Mouse (Mus musculus): Measurements from ENCODE around the gene Mkrn2os. TPM values are rescaled to one million over a fixed set of nuclear protein-coding genes. Genes with fewer than 3 reads are reported as not detected.
A peak's percentile ranks its signal among the peaks of the same experiment; 100 is the strongest.
"Not testable (repeated sequence)": the region's sequence is repeated elsewhere in the genome, so short reads cannot be mapped to it uniquely, and the experiment has no call there.

Gene Mkrn2os
- 0.23 TPM in 1 of 2 replicates, not detected in the other for polyA plus RNA-seq (2012; rRNA removed)

DNA sequence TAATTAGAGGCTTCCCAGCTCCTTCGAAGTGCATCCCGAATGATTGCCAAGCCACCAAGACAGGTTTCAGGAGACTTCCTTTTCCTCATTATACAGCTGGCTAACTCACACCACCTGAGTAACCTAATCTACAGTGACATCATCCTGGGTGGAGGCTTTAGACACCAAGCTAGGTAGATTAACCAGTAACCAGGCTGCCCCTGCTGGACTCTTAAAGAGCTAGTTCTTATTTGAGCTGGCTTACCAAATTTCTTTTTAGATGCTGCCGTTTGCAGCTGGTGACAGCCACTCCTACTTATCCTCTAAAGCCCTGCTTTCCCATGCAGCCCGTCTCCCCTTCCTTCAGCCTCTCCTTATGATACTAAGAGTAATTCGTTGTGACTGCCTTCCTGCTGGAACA is at the start of gene Mkrn2os:
Gene Mkrn2os (minus strand): TSS at position 119 of the 400 bp plus-strand sequence.
- Histone ChIP-seq H3K27ac (ENCODE audit: insufficient read depth, low read length) (no peak within 1 kb of the TSS), H3K4me1 (ENCODE audit: control insufficient read depth, insufficient read depth, low read length) (no peaks in the 10 kb centered on the region), H3K4me3 (ENCODE audit: insufficient read depth, low read length) (no peak within 1 kb of the TSS)
- no peak for TF ChIP-seq CTCF (IDR thresholded peaks at IDR 0.05; ENCODE audit: extremely low read depth, insufficient read depth, low read length)
- no peak for TF ChIP-seq POLR2A (IDR thresholded peaks at IDR 0.05; ENCODE audit: extremely low read depth, insufficient read depth, low read length)

DNA sequence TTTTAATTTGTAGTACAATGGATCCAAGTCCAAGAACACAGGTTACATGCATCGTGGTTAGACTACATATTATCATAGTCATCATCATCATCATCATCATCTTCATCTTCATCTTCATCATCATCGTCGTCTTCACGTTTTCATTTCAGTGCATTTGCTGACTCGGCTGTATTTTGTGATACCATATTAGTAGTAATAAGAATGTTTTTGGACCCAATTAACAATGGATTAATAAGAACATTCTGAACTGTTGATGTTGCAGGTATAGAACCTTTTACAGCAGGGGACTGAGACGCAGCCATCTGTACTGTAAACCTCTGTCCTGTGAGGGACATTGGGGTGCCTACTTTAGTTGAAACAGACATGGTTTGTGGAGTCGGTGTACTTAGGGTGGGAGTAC is 45.8 kb upstream of the Mkrn2os start:
- not testable (repeated sequence) for H3K27ac ChIP-seq (ENCODE audit: insufficient read depth, low read length)

DNA sequence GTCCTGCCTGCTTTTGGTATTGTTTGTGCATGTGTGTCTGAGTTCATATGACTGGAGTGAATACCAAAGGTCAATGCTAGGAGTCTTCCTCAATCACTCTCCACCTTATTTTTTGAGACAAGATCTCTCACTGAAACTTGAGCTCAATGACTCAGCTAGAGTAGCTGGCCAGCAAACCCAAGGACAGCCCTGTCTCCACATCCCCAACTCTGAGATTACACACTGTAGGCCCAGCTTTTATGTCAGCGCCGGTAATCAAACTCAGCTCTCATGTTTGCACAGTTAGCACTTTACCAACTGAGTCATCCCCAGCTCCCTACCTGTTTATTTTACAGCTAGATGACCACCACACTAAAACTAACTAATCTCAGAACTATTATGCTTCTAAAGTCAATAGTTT is 41.6 kb upstream of the Mkrn2os start:
- TF ChIP-seq POLR2A (IDR thresholded peaks at IDR 0.05; ENCODE audit: extremely low read depth, insufficient read depth, low read length): no peak
- TF ChIP-seq CTCF (IDR thresholded peaks at IDR 0.05; ENCODE audit: extremely low read depth, insufficient read depth, low read length): no peak
- H3K4me1 ChIP-seq (ENCODE audit: control insufficient read depth, insufficient read depth, low read length): no peaks in the 10 kb centered on the region
- no peak overlapping the region for H3K27ac ChIP-seq (ENCODE audit: insufficient read depth, low read length)
- no peak overlapping the region for H3K4me3 ChIP-seq (ENCODE audit: insufficient read depth, low read length)

More for the DNA sequence above, 45.8 kb upstream of the Mkrn2os start:
- H3K4me3 ChIP-seq (ENCODE audit: insufficient read depth, low read length); H3K4me1 ChIP-seq (ENCODE audit: control insufficient read depth, insufficient read depth, low read length): not testable (repeated sequence)

DNA sequence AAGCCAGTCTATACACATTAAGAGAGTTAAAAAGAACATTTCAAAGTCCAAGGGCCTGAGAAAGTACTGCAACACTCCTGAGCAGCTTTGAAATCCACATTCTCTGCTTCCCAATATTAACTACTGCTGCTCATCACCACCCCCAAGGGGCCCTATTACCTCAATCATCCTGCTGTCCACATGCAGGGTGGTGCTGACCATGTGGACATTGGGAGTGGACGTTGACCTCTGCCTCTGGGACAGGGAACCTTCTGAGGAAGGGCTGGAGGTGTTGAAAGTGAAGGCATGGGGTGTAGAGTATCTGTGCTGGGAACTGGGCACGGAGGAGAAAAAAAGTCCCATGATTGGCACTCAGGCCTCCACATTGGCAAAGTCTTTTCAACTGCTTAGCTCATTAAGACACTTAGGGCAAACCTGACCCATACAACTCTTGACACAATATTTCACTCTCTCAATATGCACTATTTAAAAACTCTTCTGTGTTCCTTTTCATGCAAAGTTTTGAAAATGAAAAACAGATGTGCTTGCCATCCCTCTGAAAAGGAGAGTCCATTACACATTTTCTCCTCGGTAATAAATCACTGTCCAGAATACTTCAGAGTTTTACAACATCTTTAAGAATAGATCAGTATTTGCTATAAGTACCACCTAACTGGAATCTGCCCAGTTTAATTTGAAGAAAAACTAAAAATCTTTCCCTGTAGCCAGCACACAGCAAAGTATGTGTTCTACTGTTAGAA is 38.9 kb upstream of the Mkrn2os start:
- H3K4me1 ChIP-seq (ENCODE audit: control insufficient read depth, insufficient read depth, low read length): no peaks in the 10 kb centered on the region
- TF ChIP-seq POLR2A (IDR thresholded peaks at IDR 0.05; ENCODE audit: extremely low read depth, insufficient read depth, low read length) (no peak), CTCF (IDR thresholded peaks at IDR 0.05; ENCODE audit: extremely low read depth, insufficient read depth, low read length) (no peak)
- no peak overlapping the region for H3K27ac ChIP-seq (ENCODE audit: insufficient read depth, low read length)
- H3K4me3 ChIP-seq (ENCODE audit: insufficient read depth, low read length): no peak overlapping the region

DNA sequence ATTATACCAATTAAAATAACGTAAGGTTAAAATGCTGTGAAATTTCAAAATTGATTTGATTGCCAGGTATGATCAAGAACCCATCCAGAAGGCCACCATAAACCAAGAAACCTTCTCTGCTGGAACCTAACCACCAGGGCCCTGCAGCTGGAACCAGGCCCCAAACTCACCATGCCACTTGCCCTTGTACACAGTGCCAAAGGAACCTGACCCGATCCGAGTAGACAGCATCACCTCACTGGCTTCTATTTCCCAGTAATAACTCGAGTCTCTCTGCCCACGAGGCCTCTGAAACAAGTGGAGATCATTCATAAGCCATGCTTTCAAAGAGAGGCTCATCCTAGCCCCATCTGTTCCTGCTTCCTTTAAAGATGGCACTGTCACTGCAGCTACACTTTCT is 33.7 kb upstream of the Mkrn2os start:
- Histone ChIP-seq H3K27ac (ENCODE audit: insufficient read depth, low read length) (no peak overlapping the region), H3K4me1 (ENCODE audit: control insufficient read depth, insufficient read depth, low read length) (no peaks in the 10 kb centered on the region), H3K4me3 (ENCODE audit: insufficient read depth, low read length) (no peak overlapping the region)
- TF ChIP-seq CTCF (IDR thresholded peaks at IDR 0.05; ENCODE audit: extremely low read depth, insufficient read depth, low read length) (no peak), POLR2A (IDR thresholded peaks at IDR 0.05; ENCODE audit: extremely low read depth, insufficient read depth, low read length) (no peak)

DNA sequence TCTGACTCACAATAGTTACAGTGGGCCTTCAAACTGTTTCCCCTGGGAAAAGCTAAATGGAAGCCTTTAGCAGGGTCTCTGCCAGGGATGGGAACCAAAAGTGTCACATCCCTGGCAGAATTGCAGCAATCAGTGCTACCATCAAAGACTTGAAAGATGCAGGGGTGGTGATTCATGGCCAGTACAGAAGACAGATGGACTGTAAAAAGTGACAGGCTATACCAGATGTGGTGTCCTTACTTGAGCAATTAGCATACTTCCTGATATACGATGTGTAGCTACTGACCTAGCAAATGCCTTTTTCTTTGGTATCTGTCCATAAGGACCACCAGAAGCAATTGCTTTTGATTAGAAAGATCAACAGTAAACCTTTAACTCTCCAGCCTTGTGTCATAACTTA is 28.6 kb upstream of the Mkrn2os start:
- TF ChIP-seq POLR2A (IDR thresholded peaks at IDR 0.05; ENCODE audit: extremely low read depth, insufficient read depth, low read length): no peak
- no peak for TF ChIP-seq CTCF (IDR thresholded peaks at IDR 0.05; ENCODE audit: extremely low read depth, insufficient read depth, low read length)
- H3K4me1 ChIP-seq (ENCODE audit: control insufficient read depth, insufficient read depth, low read length): peaks cover 3% of the 10 kb centered on the region; the same call in 1 of the 2 replicates
- H3K4me3 ChIP-seq (ENCODE audit: insufficient read depth, low read length): no peak overlapping the region
- no peak overlapping the region for H3K27ac ChIP-seq (ENCODE audit: insufficient read depth, low read length)

DNA sequence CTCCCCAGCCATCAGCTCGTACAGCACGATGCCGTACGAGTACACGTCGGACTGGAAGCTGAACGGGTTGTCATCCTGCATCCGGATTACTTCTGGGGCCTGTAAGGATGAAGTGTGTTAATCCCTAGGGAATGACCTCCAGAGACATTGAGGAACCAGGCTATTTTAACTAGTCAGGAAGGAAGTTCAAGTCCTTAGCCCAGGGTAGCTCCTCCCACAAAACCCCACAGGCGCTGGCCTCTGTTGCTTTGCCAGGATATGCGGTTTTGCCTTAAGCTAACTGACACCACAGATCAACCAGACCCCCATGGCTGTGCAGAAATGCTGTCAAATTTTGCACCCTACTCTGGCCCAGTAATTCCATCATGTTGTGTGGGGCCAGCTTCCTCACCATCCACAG is 27.4 kb upstream of the Mkrn2os start:
- TF ChIP-seq CTCF (IDR thresholded peaks at IDR 0.05; ENCODE audit: extremely low read depth, insufficient read depth, low read length): no peak
- no peak for TF ChIP-seq POLR2A (IDR thresholded peaks at IDR 0.05; ENCODE audit: extremely low read depth, insufficient read depth, low read length)
- H3K4me3 ChIP-seq (ENCODE audit: insufficient read depth, low read length): no peak overlapping the region
- no peak overlapping the region for H3K27ac ChIP-seq (ENCODE audit: insufficient read depth, low read length)
- H3K4me1 ChIP-seq (ENCODE audit: control insufficient read depth, insufficient read depth, low read length): peaks cover 3% of the 10 kb centered on the region; the same call in 1 of the 2 replicates

DNA sequence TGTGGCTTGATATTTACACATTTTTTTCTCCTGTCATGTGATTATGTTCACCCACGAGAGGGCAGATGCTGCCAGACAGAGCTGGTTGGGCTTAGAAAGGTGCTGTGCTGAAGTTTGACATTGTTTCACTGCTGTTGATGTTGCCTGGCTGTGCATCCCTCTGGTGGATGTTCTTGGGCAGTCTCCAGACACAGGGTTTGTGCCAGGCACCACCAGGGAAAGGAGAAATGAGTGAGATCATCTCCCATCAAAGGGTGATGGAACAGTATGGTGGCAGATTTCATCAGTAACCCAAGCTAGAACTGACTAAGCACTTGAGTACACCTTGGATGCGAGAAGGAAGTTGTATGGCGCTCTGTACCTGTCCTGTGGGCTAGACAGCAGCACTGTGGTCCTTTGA is 23.6 kb upstream of the Mkrn2os start:
- no peak for TF ChIP-seq CTCF (IDR thresholded peaks at IDR 0.05; ENCODE audit: extremely low read depth, insufficient read depth, low read length)
- Histone ChIP-seq H3K4me1 (ENCODE audit: control insufficient read depth, insufficient read depth, low read length) (peaks cover 6% of the 10 kb centered on the region), H3K4me3 (ENCODE audit: insufficient read depth, low read length) (no peak overlapping the region), H3K27ac (ENCODE audit: insufficient read depth, low read length) (peak overlapping the region; percentile 34; the same call in 1 of the 2 replicates)

DNA sequence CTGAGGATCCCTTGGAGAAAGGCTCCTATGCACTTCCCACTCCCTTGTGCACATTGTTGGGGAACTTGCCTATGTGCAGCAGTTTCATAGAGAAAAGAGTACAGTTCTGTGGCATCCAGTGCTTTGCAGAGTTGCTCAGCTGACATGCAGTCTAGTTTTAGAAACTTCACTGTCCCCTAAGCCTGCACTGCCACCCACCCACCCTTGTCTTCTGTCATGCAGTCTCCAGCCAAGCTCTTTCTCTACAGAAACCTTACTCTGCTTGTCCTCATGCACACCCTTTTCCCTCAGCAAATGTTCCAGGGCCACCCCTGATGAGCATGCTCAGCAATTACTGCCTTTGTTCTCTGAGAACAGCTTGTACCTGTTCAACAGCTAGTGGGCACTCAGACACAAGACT is 21.4 kb upstream of the Mkrn2os start:
- no peak overlapping the region for H3K27ac ChIP-seq (ENCODE audit: insufficient read depth, low read length)
- TF ChIP-seq POLR2A (IDR thresholded peaks at IDR 0.05; ENCODE audit: extremely low read depth, insufficient read depth, low read length) (no peak), CTCF (IDR thresholded peaks at IDR 0.05; ENCODE audit: extremely low read depth, insufficient read depth, low read length) (no peak)
- no peak overlapping the region for H3K4me3 ChIP-seq (ENCODE audit: insufficient read depth, low read length)
- H3K4me1 ChIP-seq (ENCODE audit: control insufficient read depth, insufficient read depth, low read length): peaks cover 6% of the 10 kb centered on the region

DNA sequence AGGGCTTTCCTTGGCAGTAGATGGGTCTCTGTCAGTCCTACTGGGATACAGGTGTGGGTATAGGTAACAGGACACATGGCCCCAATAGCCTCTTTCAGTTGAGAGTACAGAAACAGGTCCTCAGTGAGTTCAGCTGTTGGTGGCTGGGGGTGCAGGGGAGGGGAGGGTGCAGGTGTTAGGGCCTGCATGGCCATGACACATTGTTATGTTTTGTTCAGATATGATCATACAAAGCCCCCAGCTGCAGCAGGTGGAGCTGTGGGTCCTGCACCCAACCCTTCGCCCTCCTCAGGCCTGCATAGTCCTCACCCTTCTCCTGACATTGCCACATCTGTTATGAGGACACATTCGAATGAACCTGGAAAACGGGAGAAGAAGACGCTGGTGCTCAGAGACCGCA is 17.9 kb upstream of the Mkrn2os start:
- Histone ChIP-seq H3K4me1 (ENCODE audit: control insufficient read depth, insufficient read depth, low read length) (peaks cover 16% of the 10 kb centered on the region), H3K27ac (ENCODE audit: insufficient read depth, low read length) (no peak overlapping the region), H3K4me3 (ENCODE audit: insufficient read depth, low read length) (no peak overlapping the region)
- TF ChIP-seq CTCF (IDR thresholded peaks at IDR 0.05; ENCODE audit: extremely low read depth, insufficient read depth, low read length) (no peak), POLR2A (IDR thresholded peaks at IDR 0.05; ENCODE audit: extremely low read depth, insufficient read depth, low read length) (no peak)
